Mouse (Mus musculus) kidney, postnatal 4 days (tissue): ENCODE data around the gene Oat.

Source experiments
- DNase-seq, 2 experiments: peaks; one replicate each; pipeline ENCODE4 v3.0.0; 2021; ENCODE audit warnings: mixed read lengths in 2 of 2

The Oat gene

DNA sequence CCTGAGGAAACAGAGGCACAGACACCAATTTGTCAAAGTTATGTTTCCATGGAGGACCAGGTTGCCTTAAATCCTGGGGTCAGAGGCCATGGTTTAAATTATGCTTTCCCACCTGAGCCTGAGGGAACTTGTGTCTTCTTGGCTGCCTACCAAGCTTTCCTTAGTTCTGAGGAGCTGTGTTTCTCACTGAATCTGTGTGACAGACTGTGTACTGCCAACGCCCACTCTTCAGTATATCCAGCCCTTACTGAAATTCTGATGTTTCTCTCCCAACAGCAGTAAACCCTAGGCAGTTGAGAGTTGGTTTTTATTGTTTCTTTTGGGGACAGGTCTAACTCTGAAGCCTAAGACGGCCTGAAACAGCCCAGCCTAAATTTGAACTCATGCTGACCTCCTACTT lies 17.6 kb upstream of the Oat start:
- no peak for DNase-seq

DNA sequence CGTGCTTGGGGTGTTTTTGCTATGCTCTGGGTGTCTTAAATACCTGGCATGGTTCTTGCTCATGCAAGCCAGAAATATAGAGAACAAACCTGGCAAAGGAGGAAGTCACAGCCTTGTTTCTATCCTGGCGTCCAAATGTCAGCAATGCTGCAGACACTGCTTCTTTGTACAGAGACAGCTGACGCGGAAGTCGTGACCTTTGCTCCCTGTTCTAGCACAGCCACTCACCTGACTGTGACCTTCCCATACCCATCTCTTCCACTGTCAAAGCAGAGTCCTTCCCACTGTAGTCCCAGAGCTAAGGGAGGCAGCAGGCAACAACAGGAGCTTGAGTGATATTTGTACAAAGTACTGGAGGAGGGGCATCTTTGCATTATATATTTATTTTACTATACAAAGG lies 13.4 kb upstream of the Oat start:
- no peak for DNase-seq

DNA sequence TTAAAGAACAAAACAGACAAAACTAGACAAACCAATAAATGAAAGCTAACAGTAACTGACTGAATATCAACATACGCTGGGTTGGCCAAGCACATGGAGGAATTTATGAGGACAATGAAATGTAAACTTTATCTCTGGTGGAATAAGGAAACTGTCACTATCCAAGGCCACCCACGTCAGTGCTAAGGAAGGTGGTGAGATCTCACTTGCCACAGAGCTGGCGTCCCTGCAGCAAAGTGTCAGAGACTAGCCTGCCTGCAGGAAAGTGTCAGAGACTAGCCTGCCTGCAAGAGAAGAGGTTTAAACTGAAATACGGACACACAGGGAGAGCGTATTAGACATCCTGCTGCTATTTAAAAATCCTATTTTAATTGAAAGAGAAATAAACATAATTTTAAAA lies 11.0 kb upstream of the Oat start:
- no peak for DNase-seq

DNA sequence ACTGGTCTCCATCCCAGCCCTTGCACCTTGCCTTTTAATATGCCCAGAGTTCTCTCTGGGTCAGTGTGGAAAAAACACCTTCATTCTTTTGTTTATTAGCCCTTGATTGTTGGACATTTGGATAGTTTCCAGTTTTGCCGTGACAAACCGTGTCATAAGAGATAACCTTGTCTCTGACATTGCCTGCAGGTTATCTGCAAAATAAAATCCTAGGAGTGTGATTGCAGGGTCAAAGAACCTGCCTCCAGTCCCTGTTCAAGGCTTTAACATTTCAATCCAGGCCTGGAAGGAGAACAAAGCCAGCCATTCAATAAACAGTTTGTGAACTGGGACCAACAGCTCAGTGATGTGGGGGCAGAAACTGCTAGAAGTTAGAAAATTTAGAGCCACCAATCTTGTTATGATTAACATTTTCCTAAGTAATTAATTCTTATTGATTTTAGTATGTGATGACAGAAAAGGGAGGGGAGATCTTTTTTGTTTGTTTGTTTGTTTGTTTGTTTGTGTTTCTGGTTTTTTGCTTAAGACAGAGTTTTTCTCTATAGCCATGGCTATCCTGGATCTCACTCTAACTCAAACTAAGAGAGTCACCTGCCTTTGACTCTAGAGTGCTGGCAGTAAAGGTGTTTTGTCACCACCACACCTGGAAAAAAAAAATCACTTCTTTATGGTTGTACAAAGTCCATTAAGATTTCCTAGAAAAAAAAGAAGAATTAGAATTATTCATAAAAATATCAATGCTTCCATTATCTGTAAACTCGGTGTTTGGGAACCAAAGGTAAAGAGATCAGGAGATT lies 9.7 kb upstream of the Oat start:
- no peak for DNase-seq

DNA sequence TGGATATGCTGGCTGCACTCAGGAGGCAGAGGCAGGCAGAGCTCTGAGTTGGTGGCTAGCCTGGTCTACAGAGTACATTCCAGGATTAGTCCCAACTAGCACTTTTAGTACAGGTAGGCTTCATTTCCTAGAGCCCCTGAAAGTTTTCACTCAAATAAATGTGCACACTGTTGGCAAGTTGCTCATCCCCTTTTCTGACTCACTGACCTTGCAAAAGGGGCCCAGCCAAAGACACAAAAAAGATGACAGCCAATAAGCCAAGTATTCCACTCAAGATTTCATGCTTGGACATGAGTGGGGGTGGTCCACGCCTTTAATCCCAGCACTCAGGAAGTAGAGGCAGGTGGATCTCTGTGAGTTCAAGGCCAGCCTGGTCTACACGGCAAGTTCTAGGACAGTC lies 5.2 kb upstream of the Oat start:
- no peak for DNase-seq

DNA sequence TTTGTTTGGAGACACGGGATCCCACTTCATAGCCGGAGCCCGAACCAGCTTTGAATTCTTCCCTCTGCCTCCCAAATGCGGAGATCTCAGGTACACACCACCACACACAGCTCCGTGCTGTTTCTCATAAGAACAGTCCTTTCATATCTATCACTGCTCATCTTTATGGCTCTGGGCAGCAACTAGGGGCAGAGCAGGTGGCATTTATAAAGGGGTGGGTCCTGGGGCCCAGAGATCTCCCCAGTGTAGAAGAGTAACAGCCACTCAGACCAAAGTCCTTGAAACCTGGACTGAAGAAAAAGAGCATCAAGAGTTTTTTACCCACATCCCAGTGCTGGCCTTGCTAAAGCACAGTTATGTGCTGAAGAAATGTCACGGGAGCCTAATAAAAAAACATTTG lies 4.3 kb upstream of the Oat start:
- DNase-seq: no peak

DNA sequence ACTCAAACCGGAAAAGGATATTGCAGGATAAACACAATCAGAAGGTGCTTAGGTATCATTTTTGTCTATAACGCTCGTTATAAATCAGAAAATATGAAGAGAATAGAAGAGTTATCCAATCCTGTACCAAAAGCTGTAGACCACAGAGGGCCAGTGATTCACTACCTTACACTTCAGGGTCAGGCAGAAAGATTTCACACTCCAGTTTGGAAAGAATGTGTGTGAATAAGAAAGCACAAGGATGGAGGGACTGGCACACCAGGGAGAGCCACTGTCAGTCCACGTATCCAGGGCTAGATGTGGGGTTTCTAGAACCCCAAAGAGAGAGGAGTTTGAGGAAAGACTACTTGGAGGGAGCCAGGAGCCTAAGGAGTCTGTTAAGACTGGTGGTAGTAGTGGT lies 693 bp upstream of the Oat start:
- no peak for DNase-seq

DNA sequence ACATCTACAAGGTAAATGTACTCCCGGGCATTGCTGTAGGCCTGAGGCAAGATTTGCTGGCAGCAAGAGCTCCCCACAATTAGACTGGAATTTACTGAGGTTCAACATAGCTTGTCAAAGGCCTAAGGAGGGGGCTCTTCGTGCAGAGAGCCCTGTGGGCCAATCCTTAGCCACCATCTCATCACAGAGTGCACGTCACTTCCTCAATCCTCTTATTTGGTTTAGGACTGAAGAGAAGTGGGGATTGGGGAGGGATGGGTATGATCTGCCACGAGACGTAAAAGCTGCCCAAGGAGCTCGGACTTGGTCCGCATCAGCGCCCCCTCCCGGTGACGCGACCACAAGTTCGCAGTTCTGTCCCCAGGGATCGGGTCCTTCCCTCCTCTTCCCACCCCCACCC lies 575 bp downstream of the Oat start:
- peak; percentile 88 to 90 for DNase-seq

DNA sequence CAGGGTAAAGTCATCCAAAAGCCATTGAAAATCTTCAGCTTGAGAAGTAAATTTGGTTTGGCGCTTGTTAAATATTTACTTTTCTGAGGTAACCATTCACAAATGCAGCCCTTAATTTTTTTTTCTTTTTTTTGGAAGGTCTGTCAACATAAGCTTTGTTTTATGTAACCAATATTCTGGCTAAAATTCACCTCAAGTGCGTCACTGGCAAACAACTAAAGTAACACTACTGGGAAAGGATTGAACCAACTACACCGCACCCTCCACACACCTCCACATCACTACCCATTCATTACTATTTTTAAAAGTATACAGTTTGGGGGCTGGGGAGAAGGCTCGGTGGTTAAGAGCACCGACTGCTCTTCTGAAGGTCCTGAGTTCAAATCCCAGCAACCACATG lies 1.6 kb downstream of the Oat start:
- DNase-seq: no peak

DNA sequence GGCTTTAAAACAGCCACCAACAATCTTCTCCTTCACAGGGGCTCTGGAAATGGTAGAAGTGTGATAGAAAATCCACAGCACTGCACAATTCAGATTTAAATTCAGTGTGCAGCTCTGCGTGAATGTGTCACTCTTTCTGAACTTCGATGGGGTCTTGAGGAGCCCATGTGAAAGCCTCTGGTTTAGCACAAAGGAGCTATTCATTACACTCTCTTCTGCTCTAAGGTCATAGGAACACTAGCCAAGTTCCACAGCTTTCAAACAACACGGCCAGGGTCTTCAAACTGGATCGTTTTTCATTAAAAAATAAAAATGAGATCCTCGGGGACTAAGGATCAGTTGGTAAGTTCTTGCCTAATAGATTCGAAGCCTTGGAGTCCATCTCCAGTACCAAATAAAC lies 3.0 kb downstream of the Oat start:
- no peak for DNase-seq

DNA sequence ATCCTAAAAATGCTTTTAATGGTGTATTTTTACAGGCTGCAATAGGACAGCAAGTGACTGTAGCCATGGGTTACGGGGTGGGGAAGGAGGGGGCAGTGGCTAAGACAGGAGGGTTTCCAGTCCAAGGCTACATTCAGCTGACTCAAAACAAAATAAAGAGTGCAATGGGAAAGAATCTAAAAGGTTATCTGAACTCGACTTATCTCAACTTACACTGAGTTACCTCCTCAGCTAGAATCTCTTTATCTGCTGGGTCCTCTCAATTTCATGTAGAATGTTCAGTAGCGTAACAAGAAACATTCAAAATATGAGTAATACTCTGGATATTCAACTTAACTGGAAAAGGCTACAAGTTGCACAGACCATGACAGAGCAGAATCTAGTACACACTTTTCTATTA lies 3.5 kb downstream of the Oat start:
- no peak for DNase-seq

DNA sequence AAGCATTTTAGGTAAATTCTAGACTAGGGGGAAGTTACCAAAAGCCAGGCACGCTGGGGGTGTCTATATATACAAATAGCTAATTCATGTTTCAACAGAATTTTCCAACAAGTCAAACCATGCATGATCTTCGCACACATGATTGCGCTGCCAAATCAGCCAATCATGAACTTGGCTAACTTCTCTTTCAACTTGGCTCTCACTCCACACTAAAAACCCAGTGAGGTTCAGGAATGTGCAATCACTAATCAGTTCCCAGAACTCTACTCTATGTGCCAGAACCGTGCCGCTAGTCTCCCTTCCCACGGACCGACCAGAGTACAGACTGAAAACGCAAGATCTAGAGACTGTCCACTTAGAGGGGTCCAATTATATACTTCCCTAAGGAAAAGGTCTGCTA lies 4.7 kb downstream of the Oat start:
- DNase-seq: peak; percentile 9 to 27

DNA sequence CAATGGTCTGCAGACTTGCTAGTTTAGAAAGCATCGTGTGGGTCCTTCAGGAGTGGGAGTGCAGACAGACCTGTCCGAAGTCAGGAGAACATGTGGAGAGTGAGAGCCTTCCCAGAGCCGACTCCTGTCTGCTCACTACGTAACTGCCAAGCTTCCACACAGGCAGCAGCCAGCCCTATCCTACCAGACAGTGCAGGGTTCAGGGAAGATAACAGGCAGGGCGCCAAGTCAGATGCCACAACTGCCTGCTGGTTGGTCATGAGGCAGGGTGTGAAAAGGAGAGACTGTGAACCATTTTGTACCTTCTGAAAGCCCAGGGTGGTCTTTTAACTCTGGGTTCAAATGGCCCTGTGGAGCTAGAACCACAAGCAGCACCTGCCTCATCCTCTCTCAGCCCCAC lies 6.1 kb downstream of the Oat start:
- DNase-seq: peak in 1 of 2 experiments; percentile 25

DNA sequence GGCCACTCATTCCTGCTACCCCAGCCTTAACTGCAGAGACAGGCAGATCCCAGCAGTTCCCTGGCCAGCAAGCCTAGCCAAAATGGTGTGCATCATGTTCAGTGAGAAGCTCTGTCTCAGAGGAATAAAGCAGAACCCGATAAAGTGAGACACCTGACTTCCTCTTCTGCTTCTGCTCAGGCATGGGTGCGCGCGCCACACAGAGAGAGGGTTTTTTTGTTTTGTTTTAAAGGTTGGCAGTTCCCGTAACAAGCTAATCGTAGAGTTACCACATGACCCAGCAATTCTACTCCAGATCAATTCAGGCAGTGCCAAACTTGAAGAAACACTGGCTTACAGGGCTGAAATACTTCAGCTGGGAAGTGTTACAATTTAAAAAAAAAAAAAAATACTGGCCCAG lies 7.4 kb downstream of the Oat start:
- no peak for DNase-seq

DNA sequence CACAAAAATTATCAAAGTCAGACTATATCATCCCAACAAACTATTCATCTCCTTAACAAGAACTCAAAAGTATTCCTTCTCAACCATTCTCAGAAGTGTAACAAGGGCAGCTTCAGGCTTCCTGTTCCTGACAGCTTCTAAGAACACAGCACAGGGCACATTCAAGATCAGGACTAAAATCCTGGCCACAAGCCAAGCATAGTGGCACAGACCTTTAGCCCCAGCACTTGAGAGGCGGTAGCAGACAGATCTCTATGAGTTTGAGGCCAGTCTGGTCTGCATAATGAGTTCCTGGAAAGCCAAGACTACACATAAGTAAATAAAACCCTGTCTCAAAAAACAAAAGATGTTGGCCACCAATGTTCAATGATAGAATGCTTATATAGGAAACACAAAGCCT lies 10.4 kb downstream of the Oat start:
- DNase-seq: peak in 1 of 2 experiments; percentile 30

DNA sequence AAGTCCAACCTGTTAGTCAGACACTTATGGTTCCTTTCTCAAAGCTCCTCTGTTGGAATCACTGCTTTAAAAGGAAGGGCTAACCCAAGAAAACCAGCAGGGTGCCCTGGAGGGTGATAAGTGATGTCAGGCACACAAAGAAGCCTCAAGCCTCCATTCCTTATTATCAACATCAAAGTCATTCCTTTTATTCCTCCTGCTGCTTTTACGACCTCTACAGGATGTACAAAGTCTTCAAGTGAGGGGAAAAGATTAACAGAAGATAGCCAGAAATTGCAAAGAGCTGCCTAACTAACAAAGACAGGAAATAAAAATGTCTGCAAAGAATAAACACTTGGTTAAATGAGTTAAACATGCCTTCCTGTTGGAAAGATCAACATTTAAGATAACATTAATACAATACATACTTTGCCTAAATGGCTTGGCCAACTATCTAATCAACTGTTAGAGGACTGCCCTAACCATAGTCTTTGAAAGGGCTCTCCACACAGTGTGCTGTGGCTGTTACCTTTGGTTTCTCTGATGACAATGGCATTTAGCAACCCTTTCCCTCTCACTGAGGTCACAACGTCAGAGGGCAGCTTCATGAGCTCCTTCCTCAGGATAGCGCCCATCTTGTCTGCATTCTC lies 16.9 kb downstream of the Oat start:
- DNase-seq: no peak

DNA sequence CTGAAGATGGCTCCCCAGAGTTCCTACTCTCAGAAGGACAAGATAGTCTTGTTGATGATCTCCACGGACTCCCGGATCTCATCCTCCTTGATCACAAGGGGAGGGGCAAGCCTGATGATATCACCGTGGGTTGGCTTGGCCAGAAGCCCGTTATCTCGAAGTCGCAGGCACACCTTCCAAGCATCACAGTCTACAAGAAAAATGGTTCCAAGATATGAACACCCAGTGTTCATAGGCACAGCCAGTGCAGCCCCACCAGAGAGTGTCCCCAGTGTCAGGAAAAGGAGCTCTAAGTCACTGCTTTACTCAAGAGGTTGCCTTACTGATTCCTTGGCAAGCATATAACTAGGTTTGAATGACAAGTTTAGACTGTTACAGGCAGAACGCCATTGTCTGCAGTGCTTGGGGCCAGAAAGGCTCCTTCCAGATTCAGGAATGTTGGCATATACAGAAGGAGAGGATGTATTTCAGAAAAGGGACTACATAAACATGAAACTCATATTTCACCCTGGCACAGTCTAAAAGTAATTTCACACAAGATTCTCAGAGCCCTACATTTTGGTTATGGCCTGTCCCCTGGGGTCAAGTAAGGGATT lies 18.0 kb downstream of the Oat start:
- DNase-seq: no peak

DNA sequence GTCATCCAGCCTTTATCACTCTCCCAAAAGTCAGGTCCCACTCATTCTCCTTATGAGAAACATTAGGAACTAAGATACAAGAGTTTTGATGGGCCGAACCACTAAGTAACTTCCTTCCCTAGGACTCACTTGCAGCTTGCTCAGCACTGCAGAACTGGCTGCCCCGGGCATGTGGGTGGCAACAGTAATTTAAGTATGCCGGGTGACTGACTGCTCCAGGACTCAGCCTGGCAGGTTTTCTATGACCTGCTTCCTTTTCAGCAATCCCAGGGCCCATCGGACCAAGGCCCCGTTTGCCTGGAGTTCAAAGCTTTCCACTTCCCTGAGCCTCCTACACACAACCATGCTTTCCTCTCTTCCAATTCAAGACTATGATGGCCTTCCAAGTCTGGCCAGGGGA lies 19.6 kb downstream of the Oat start:
- peak in 1 of 2 experiments; percentile 26 for DNase-seq

DNA sequence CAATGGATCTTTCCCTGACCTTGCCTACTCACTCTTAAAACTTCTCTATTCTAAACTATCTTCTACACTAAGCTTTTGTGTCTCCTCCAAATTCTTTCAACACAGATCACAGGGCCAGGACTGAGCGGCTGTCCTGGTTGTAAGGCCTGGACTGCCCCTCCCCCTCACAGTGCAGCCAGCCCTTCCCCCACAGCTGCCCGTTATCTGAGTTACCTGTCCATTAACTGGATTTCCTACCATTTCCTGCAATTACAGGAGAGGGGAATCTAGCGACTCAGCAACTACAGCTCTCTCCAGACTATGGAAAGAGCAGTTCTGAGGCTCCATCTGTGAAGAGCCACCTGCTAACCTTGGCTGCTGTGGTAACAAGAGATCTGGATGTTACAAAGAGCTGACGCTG lies 20.3 kb downstream of the Oat start:
- DNase-seq: no peak

DNA sequence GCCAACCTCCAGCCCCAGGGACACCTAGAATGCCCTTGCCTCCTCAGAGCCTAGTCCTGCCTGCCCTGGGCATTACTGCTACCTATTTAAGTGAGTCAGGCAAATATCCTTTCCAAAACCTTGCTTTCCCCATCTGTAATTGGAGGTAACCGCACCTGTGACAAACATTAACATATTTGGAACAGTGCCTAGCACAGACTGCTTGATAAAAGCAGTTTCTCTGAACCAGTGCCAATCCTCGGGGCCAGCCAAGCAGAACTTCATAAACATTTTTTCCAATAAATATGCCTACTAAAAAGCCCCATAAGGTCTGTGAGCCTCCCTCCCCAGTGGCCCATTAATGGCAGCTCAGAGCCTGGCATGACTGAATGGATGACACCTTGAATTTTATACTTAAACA lies 22.1 kb downstream of the Oat start:
- DNase-seq: peak; percentile 28 to 45

DNA sequence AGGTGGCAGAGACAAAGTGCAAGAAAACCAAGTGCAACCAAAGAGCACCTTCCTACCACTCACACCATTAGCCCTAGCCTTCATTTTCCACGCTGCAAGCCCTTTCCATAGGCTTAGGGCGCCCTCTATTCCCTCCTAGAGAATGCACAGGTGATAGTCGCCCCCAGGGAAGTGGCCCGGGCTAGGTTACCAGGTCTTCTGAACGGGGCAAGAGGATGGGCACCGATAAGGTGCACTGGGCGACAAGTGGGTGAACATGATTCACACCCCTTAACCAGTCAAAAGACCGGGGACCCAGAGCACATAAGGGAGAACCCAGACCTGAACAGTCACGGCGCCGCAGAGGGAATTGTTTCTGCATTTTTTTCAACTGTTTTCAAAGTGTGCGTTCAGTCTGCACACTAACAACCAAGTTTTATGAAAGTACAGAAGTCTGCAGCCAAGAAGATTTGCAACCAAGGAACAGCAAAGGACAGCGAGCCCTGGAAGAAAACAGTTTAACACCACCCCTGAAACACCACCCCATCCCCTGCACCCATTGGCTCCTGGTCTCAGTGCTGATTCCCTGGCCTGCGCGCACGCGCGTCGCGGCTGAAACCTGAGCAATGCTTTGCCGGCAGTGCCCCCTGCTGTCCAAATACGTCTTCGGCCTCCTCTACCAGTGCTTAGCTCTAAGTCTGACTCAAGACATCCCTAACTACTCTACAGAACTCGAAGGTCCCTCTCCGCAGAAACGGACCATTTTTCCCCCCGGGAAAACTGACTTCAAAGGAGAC lies 24.7 kb downstream of the Oat start:
- peak; percentile 98 for DNase-seq

DNA sequence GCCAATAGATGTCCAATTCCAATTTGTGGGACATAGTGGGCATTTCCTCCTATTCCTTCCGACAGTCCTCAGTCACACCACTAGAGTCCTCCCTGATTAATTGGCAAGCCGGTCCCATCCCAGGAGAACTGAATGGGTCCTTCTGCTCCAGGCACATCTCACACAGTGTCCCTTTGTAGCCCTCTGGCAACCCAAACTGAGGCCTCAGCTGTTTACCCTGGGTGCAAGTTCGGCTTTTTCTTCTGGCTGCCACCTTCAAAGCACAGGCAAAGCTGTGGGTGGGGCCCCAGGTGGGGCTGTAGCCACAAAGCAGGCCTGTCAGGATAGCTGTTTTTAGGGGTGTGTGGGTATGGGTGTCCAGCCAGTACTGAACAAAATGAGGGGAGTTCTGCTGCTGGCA lies 29.1 kb downstream of the Oat start:
- no peak for DNase-seq

DNA sequence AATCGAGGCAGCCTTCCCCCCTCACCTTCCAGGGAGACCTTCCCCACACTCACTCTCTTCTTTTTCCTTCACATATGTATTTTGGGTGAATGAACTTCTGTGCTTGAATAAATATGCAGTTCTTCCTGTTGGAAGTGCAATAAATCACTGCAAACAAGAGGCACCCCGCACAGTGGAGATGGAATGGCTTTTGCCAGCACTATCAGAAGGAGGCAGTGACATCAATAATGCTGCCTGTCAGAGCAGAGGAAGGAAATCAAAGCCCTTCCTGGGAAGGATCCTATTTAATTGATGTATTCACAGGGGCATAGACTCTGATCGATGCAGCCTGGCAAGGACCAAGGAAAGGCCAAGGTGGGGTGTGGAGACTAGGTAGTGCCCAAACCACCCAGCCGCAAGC lies 33.8 kb downstream of the Oat start:
- no peak for DNase-seq

DNA sequence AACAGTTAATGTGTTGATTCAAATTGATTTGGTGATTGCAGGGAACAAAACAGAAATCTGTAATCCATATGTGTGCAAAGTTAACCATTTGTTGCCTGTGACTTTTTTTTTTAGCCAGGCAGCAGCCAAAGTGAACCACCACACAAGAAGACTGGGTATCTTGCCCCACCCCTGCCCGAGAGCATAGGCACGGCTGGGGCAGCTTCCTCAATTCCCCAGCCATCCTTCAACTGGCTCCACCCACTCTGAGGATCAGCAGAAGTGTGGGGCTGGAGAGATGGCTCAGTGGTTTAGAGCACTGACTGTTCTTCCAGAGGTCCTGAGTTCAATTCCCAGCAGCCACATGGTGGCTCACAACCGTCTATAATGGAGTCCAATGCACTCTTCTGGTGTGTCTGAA lies 34.6 kb downstream of the Oat start:
- no peak for DNase-seq
